Mouse (Mus musculus): ENCODE measurements around the gene Rnf227. TPM values are rescaled to one million over a fixed set of nuclear protein-coding genes. Genes with fewer than 3 reads are reported as not detected.
A peak's percentile ranks its signal among the peaks of the same experiment; 100 is the strongest.

The Rnf227 gene
- total RNA-seq, 2 experiments from 2014 or later, result 0.41 to 0.57 TPM

DNA sequence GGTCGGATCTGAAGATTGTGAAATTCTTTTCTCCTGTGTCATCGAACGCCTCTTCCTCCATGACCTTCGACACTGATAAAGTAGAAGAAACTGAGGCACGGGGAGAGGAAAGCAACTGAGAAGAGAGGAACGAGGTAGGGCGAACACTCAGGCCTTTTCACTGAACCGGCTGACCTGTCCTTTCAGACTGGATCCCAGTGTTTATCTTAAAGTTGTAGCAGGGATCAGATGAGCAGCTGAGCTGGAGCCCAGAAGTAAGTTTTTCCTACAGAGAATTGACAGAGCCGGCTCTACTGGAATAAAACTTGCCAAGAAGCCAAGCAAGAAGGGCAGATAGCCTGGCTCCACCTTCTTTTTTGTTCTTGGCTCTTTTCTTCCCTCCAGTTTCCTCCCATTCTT lies 30.6 kb downstream of the Rnf227 start:
- DNase-seq, result peak in 1 of 2 experiments; percentile 16

GRCm38 (mm10) chr11:69371601-69372000 lies 31.3 kb downstream of the Rnf227 start:
- DNase-seq, result no peak

GRCm38 (mm10) chr11:69372056-69372779 lies 32.0 kb downstream of the Rnf227 start:
- no peak for DNase-seq

GRCm38 (mm10) chr11:69372780-69373170 lies 32.5 kb downstream of the Rnf227 start:
- DNase-seq, result no peak

DNA sequence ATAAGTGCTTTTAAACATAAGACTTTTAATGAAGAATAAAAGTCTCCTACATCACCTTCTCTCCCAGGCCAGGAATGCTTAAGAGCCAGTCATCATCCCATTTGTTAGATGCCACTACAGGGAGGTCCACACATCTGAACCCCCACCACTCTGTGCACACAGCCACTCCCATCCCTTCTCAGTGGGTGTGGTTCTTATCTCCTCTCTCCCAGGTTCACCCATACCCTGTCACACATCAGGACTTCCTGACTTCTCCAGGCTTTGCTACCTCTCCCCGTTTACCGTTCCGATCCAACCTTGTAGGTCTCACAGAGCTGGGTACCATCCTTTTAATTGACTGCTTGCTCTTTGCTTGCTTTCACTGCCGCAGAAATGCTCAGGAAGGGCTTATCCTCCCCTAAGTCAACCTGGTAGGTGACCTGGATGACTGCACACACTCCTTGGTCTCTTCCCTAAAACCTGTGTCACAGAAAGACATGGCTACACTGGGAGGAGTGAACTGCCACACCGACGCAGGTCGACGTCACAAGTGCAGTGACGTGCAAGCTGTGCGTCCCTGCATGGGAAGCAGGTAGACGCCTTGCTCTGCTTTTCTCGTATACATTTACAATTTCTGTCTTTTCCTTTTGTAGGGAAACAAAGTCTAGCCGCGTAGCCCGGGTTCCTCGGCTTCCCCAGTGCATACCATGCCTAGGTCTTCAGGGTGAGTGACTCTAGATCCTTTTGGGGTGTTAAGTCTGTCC lies 33.1 kb downstream of the Rnf227 start:
- DNase-seq, result no peak

GRCm38 (mm10) chr11:69375646-69376045 lies 35.4 kb downstream of the Rnf227 start:
- no peak for DNase-seq

GRCm38 (mm10) chr11:69377766-69378165 lies 37.5 kb downstream of the Rnf227 start:
- no peak for DNase-seq

DNA sequence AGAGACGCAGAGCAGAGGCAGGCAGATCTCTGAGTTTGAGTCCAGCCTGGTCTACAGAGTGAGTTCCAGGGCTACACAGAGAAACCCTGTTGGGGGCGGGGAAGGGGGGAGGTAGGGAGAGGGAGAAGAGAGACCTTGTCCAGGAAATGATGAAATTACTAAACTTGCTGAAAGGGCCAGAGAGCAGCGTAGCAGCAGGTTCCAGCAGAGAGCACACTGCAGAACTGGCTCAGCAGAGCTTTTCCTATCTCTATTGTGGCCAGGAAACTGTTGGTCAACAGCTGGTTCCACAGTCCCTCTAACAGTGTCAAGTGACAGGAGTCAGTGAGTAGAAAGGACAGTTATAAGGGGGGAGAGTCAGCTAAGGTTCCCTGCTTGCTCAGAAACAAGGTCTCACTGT lies 39.3 kb downstream of the Rnf227 start:
- no peak for DNase-seq

DNA sequence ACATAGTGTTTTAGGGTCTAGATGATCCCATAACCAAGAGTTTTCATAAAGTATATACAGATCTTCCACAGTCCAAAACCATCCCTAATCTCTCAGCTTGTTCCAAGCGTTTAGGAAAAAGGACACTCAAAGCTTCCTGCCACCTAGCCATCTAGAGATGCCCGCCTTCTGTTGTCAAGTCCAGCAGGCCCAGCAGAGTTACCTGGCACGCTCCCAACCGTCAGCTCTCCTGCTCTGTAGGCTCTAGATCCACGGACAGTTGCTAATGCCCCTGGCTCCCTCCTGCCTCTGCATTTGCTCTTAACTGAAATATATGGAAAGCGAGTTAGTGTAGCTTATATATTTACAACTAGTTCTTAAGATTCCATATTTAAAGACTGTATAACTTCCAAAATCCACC lies 41.1 kb downstream of the Rnf227 start:
- DNase-seq, result no peak

DNA sequence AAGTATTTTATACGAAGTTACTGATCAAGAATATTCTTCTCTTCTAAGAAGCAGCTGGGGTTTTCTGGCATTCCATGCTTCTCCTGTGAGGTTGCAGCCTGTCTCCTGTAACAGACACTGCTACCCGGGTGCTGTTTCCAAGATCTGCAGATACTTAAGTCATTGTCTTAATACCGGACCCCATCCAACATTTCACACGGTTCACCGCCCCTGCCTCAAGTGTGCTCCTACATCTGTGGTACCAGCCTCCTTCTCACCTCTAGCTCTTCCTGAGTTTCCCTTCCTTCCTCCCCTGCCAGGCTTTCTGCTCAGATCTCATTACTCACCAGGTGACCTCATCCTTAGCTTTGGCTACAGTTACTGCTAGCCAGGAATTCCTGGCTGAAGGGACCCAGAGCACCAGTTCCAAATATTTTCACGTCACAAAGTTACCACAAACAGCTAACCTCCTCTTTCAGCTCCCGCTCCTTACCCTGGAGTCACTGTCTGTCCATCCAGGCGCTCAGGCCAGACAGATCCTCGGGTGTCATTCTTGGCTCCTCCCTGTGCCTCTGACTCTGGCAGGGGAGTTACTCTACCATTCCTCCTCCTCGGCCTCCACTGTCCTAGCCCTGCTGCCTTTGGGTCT lies 42.3 kb downstream of the Rnf227 start:
- no peak for DNase-seq

DNA sequence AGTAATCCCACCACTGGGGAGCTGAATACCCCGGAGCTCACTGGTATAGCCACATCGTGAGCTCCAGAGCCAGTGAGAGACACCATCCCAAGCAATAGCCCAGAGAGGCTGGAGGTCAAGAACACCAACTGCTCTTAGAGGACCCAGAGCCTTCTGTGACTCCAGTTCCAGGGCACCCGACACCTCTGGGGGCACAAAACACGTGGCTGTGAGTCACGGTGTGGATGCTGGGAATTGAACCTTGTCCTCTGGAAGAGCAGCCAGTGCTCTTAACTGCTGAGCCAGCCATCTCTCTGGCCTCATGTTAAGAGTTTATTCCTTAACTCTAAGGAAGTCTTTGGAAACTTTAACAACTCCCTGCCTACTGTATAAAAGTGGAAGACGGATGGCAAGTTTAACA lies 44.7 kb downstream of the Rnf227 start:
- DNase-seq, result no peak

DNA sequence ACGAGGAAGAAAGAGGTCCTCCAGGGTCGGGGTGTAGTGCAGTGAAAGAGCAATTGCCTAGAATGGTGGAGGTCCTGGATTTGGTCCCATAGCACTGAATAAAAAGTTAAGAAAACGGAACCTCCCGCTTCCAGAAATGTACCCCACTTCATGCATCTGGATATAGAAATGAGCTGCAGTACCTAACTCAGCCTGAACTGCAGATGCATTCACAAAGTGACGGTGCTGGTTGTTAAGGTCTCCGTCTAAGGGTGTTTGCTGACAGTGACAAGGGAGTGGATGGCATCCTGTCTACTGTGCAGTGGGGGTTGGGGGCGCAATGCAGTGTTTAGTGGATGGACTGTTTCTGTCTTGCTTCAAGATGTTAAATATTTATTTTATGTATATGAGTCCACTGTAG lies 46.5 kb downstream of the Rnf227 start:
- DNase-seq, result no peak

DNA sequence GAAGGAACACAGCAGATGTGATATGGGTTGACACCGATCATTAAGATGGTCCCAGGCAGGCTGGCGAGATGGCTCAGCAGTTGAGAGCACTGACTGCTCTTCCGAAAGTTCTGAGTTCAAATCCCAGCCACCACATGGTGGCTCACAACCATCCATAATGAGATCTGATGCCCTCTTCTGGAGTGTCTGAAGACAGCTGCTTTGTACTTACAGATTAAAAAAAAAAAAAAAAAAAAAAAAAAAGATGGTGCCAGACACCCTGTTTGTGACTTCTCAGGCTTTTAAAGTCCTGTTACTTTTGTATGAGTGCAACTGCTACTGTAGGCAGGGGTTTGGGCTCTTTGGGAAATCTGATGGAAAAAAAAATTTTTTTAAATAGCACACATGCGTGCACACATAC lies 48.4 kb downstream of the Rnf227 start:
- DNase-seq, result no peak

GRCm38 (mm10) chr11:69389531-69390399 lies 49.5 kb downstream of the Rnf227 start:
- peak; percentile 42 to 49 for DNase-seq

- DNase-seq, result peak; percentile 68 to 87
These were observed 50.3 kb downstream of the Rnf227 start for GRCm38 (mm10) chr11:69390400-69391034.

Other genes with a start within 250 kb of the Rnf227 start
- gene Per1, start 245.2 kb upstream of the Rnf227 start, total RNA-seq (2021), result 10 to 100 TPM; 38.8 to 48.5 TPM
- gene Hes7, start 220.1 kb upstream of the Rnf227 start, total RNA-seq (2021), result under 1 TPM in 1 of 2 experiments, not detected in 1; 0.15 TPM
- gene 9130213A22Rik, start 217.9 kb upstream of the Rnf227 start, total RNA-seq (2021), result under 1 TPM; 0.23 to 0.27 TPM
- gene Aloxe3, start 214.6 kb upstream of the Rnf227 start, total RNA-seq (2021), result not detected
- not detected for gene Alox12b, start 183.5 kb upstream of the Rnf227 start, total RNA-seq (2021)
- gene Alox8, start 142.6 kb upstream of the Rnf227 start, total RNA-seq (2021), result 1 to 10 TPM; 1.1 to 2.2 TPM
- 1 to 10 TPM; 1.3 to 1.5 TPM for gene Gucy2e, start 103.4 kb upstream of the Rnf227 start, total RNA-seq (2021)
- 1 to 10 TPM; 2.8 TPM for gene Cntrob, start 16.7 kb upstream of the Rnf227 start, total RNA-seq (2021)
- gene Trappc1, start 16.5 kb upstream of the Rnf227 start, total RNA-seq (2021), result 10 to 100 TPM; 48.8 to 49.4 TPM
- under 1 TPM in 1 of 2 experiments, not detected in 1; 0.23 TPM for gene Kcnab3, start 14.2 kb upstream of the Rnf227 start, total RNA-seq (2021)
- gene Chd3, start 28.9 kb downstream of the Rnf227 start, total RNA-seq (2021), result 10 to 100 TPM; 16.2 to 26.3 TPM
- 100 to 1,000 TPM; 112 to 118 TPM for gene Naa38, start 55.0 kb downstream of the Rnf227 start, total RNA-seq (2021)
- 10 to 100 TPM; 30.2 to 32.2 TPM for gene Cyb5d1, start 55.2 kb downstream of the Rnf227 start, total RNA-seq (2021)
- gene Tmem88, start 57.8 kb downstream of the Rnf227 start, total RNA-seq (2021), result 10 to 100 TPM; 10.3 to 14.3 TPM
- gene Kdm6b, start 73.2 kb downstream of the Rnf227 start, total RNA-seq (2021), result 10 to 100 TPM; 15.8 to 18.0 TPM
- under 1 TPM; 0.10 to 0.51 TPM for gene Dnah2, start 208.6 kb downstream of the Rnf227 start, total RNA-seq (2021)
- gene Efnb3, start 219.7 kb downstream of the Rnf227 start, total RNA-seq (2021), result 100 to 1,000 TPM; 111 to 140 TPM
- 1 to 10 TPM; 5.0 to 5.4 TPM for gene Wrap53, start 239.8 kb downstream of the Rnf227 start, total RNA-seq (2021)
- 10 to 100 TPM; 15.0 to 15.5 TPM for gene Trp53, start 239.9 kb downstream of the Rnf227 start, total RNA-seq (2021)

Measured in heart, adult 18-20 months (tissue).